Mouse (Mus musculus): ENCODE results near the gene Hnf4a. TPM values are rescaled to one million over a fixed set of nuclear protein-coding genes. Genes with fewer than 3 reads are reported as not detected.
A peak's percentile ranks its signal among the peaks of the same experiment; 100 is the strongest.

The Hnf4a gene
- polyA plus RNA-seq, 1 experiment from 2014 or later, result not detected

GRCm38 (mm10) chr2:163463998-163464397 lies 42.6 kb upstream of the Hnf4a start:
- no peaks in the 10 kb centered on the region for H3K9me3 ChIP-seq (ENCODE audit: control insufficient read depth, low read length)
- H3K4me3 ChIP-seq (ENCODE audit: low read depth, low read length), result no peak overlapping the region
- H3K27ac ChIP-seq (replicated peaks; ENCODE audit: low read depth, low read length), result no peak overlapping the region
- 0 out of 2 replicates have a peak, but pooled peaks cover 3% of the 10 kb centered on the region for H3K27me3 ChIP-seq (ENCODE audit: control insufficient read depth, insufficient read depth, low read length)
- ATAC-seq (ENCODE audit: insufficient number of reproducible peaks, low FRiP score, low TSS enrichment, low read depth), result no peak
- DNase-seq (ENCODE audit: low spot score), result no peak
- H3K9ac ChIP-seq (ENCODE audit: low read length), result no peak overlapping the region
- H3K36me3 ChIP-seq (ENCODE audit: control insufficient read depth, insufficient read depth, low read length), result peaks cover 2% of the 10 kb centered on the region; the same call in 1 of the 2 replicates
- H3K4me1 ChIP-seq (ENCODE audit: control insufficient read depth, insufficient read depth, low read length), result no peaks in the 10 kb centered on the region
- WGBS, result 80% methylated on average over 4 of the region's 4 CpGs
- H3K4me2 ChIP-seq (ENCODE audit: low read depth, severe bottlenecking), result no peak overlapping the region

- no peaks in the 10 kb centered on the region for H3K4me1 ChIP-seq (ENCODE audit: control insufficient read depth, insufficient read depth, low read length)
- no peak overlapping the region for H3K9ac ChIP-seq (ENCODE audit: low read length)
- H3K36me3 ChIP-seq (ENCODE audit: control insufficient read depth, insufficient read depth, low read length), result peaks cover 4% of the 10 kb centered on the region; the same call in 1 of the 2 replicates
- 64% methylated on average over 6 of the region's 6 CpGs for WGBS
- no peaks in the 10 kb centered on the region for H3K27me3 ChIP-seq (ENCODE audit: control insufficient read depth, insufficient read depth, low read length)
- DNase-seq (ENCODE audit: low spot score) (no peak), ATAC-seq (ENCODE audit: insufficient number of reproducible peaks, low FRiP score, low TSS enrichment, low read depth) (no peak)
- no peak overlapping the region for H3K4me3 ChIP-seq (ENCODE audit: low read depth, low read length)
- no peak overlapping the region for H3K4me2 ChIP-seq (ENCODE audit: low read depth, severe bottlenecking)
- no peak overlapping the region for H3K27ac ChIP-seq (replicated peaks; ENCODE audit: low read depth, low read length)
- no peaks in the 10 kb centered on the region for H3K9me3 ChIP-seq (ENCODE audit: control insufficient read depth, low read length)
Observed at GRCm38 (mm10) chr2:163464562-163464961, 42.0 kb upstream of the Hnf4a start.

- no peak for ATAC-seq (ENCODE audit: insufficient number of reproducible peaks, low FRiP score, low TSS enrichment, low read depth)
- Histone ChIP-seq H3K4me1 (ENCODE audit: control insufficient read depth, insufficient read depth, low read length) (peaks cover 2% of the 10 kb centered on the region; the same call in 1 of the 2 replicates), H3K36me3 (ENCODE audit: control insufficient read depth, insufficient read depth, low read length) (peaks cover 4% of the 10 kb centered on the region; the same call in 1 of the 2 replicates), H3K27me3 (ENCODE audit: control insufficient read depth, insufficient read depth, low read length) (no peaks in the 10 kb centered on the region), H3K4me2 (ENCODE audit: low read depth, severe bottlenecking) (no peak overlapping the region), H3K27ac (replicated peaks; ENCODE audit: low read depth, low read length) (no peak overlapping the region), H3K9me3 (ENCODE audit: control insufficient read depth, low read length) (no peaks in the 10 kb centered on the region), H3K9ac (ENCODE audit: low read length) (no peak overlapping the region), H3K4me3 (ENCODE audit: low read depth, low read length) (no peak overlapping the region)
- WGBS, result 67% methylated on average over 8 of the region's 8 CpGs
- DNase-seq (ENCODE audit: low spot score), result no peak
Observed at GRCm38 (mm10) chr2:163466771-163467170, 39.8 kb upstream of the Hnf4a start.

GRCm38 (mm10) chr2:163467585-163467984 lies 39.0 kb upstream of the Hnf4a start:
- Histone ChIP-seq H3K9me3 (ENCODE audit: control insufficient read depth, low read length) (no peaks in the 10 kb centered on the region), H3K4me3 (ENCODE audit: low read depth, low read length) (no peak overlapping the region), H3K4me2 (ENCODE audit: low read depth, severe bottlenecking) (no peak overlapping the region), H3K27me3 (ENCODE audit: control insufficient read depth, insufficient read depth, low read length) (no peaks in the 10 kb centered on the region), H3K4me1 (ENCODE audit: control insufficient read depth, insufficient read depth, low read length) (peaks cover 3% of the 10 kb centered on the region; the same call in 1 of the 2 replicates), H3K9ac (ENCODE audit: low read length) (no peak overlapping the region), H3K27ac (replicated peaks; ENCODE audit: low read depth, low read length) (no peak overlapping the region), H3K36me3 (ENCODE audit: control insufficient read depth, insufficient read depth, low read length) (peaks cover 4% of the 10 kb centered on the region; the same call in 1 of the 2 replicates)
- DNase-seq (ENCODE audit: low spot score) (no peak), ATAC-seq (ENCODE audit: insufficient number of reproducible peaks, low FRiP score, low TSS enrichment, low read depth) (no peak)
- 89% methylated on average over 6 of the region's 6 CpGs for WGBS

GRCm38 (mm10) chr2:163468866-163469265 lies 37.7 kb upstream of the Hnf4a start:
- Histone ChIP-seq H3K9ac (ENCODE audit: low read length) (no peak overlapping the region), H3K4me1 (ENCODE audit: control insufficient read depth, insufficient read depth, low read length) (peaks cover 3% of the 10 kb centered on the region; the same call in 1 of the 2 replicates), H3K4me3 (ENCODE audit: low read depth, low read length) (no peak overlapping the region), H3K27me3 (ENCODE audit: control insufficient read depth, insufficient read depth, low read length) (no peaks in the 10 kb centered on the region), H3K27ac (replicated peaks; ENCODE audit: low read depth, low read length) (no peak overlapping the region), H3K9me3 (ENCODE audit: control insufficient read depth, low read length) (no peaks in the 10 kb centered on the region), H3K4me2 (ENCODE audit: low read depth, severe bottlenecking) (no peak overlapping the region), H3K36me3 (ENCODE audit: control insufficient read depth, insufficient read depth, low read length) (peaks cover 4% of the 10 kb centered on the region; the same call in 1 of the 2 replicates)
- no peak for DNase-seq (ENCODE audit: low spot score)
- 96% methylated on average over 6 of the region's 6 CpGs for WGBS
- ATAC-seq (ENCODE audit: insufficient number of reproducible peaks, low FRiP score, low TSS enrichment, low read depth), result no peak

GRCm38 (mm10) chr2:163469711-163470110 lies 36.9 kb upstream of the Hnf4a start:
- Histone ChIP-seq H3K9ac (ENCODE audit: low read length) (no peak overlapping the region), H3K27ac (replicated peaks; ENCODE audit: low read depth, low read length) (no peak overlapping the region), H3K4me2 (ENCODE audit: low read depth, severe bottlenecking) (no peak overlapping the region), H3K27me3 (ENCODE audit: control insufficient read depth, insufficient read depth, low read length) (no peaks in the 10 kb centered on the region), H3K4me1 (ENCODE audit: control insufficient read depth, insufficient read depth, low read length) (peaks cover 3% of the 10 kb centered on the region; the same call in 1 of the 2 replicates), H3K9me3 (ENCODE audit: control insufficient read depth, low read length) (no peaks in the 10 kb centered on the region), H3K36me3 (ENCODE audit: control insufficient read depth, insufficient read depth, low read length) (peaks cover 4% of the 10 kb centered on the region; the same call in 1 of the 2 replicates), H3K4me3 (ENCODE audit: low read depth, low read length) (no peak overlapping the region)
- no peak for DNase-seq (ENCODE audit: low spot score)
- no peak for ATAC-seq (ENCODE audit: insufficient number of reproducible peaks, low FRiP score, low TSS enrichment, low read depth)
- 94% methylated on average over 15 of the region's 15 CpGs for WGBS

- Histone ChIP-seq H3K4me1 (ENCODE audit: control insufficient read depth, insufficient read depth, low read length) (peaks cover 3% of the 10 kb centered on the region; the same call in 1 of the 2 replicates), H3K9me3 (ENCODE audit: control insufficient read depth, low read length) (no peaks in the 10 kb centered on the region), H3K27ac (replicated peaks; ENCODE audit: low read depth, low read length) (no peak overlapping the region), H3K4me2 (ENCODE audit: low read depth, severe bottlenecking) (peak overlapping the region; percentile 88; the same call in 1 of the 2 replicates), H3K4me3 (ENCODE audit: low read depth, low read length) (no peak overlapping the region), H3K27me3 (ENCODE audit: control insufficient read depth, insufficient read depth, low read length) (no peaks in the 10 kb centered on the region), H3K36me3 (ENCODE audit: control insufficient read depth, insufficient read depth, low read length) (peaks cover 4% of the 10 kb centered on the region; the same call in 1 of the 2 replicates), H3K9ac (ENCODE audit: low read length) (no peak overlapping the region)
- 73% methylated on average over 3 of the region's 3 CpGs for WGBS
- no peak for DNase-seq (ENCODE audit: low spot score)
- ATAC-seq (ENCODE audit: insufficient number of reproducible peaks, low FRiP score, low TSS enrichment, low read depth), result no peak
Observed at GRCm38 (mm10) chr2:163471136-163471535, 35.5 kb upstream of the Hnf4a start.

- peak overlapping the region; percentile 79 for H3K9ac ChIP-seq (ENCODE audit: low read length)
- H3K4me2 ChIP-seq (ENCODE audit: low read depth, severe bottlenecking), result peak overlapping the region; percentile 88
- no peak for DNase-seq (ENCODE audit: low spot score)
- no peak overlapping the region for H3K27ac ChIP-seq (replicated peaks; ENCODE audit: low read depth, low read length)
- peak overlapping the region; percentile 83 for H3K4me3 ChIP-seq (ENCODE audit: low read depth, low read length)
- peaks cover 4% of the 10 kb centered on the region; the same call in 1 of the 2 replicates for H3K36me3 ChIP-seq (ENCODE audit: control insufficient read depth, insufficient read depth, low read length)
- 5% methylated on average over 36 of the region's 36 CpGs for WGBS
- no peaks in the 10 kb centered on the region for H3K27me3 ChIP-seq (ENCODE audit: control insufficient read depth, insufficient read depth, low read length)
- ATAC-seq (ENCODE audit: insufficient number of reproducible peaks, low FRiP score, low TSS enrichment, low read depth), result peak; percentile 75
- no peaks in the 10 kb centered on the region for H3K9me3 ChIP-seq (ENCODE audit: control insufficient read depth, low read length)
- peaks cover 3% of the 10 kb centered on the region; the same call in 1 of the 2 replicates for H3K4me1 ChIP-seq (ENCODE audit: control insufficient read depth, insufficient read depth, low read length)
Observed at GRCm38 (mm10) chr2:163471710-163472465, 34.7 kb upstream of the Hnf4a start.

Data from limb, embryonic 11.5 days (tissue).